ENCODE assay signal across 8 mouse cellular contexts in genomic region chr14:25231881-25232280, GRCm38 (mm10).
DNase-seq lines count a peak whose midpoint lies in the region; ATAC-seq lines count a peak whose summit lies in the region.

No protein-coding gene starts in this region.

- H3K27me3 ChIP-seq in heart, embryonic 10.5 days (ENCODE audit: insufficient read depth, poor library complexity, severe bottlenecking), result no peaks in the 10 kb centered on the region
- H3K27me3 ChIP-seq in embryonic facial prominence, embryonic 12.5 days, result no peaks in the 10 kb centered on the region
- H3K27me3 ChIP-seq in liver, embryonic 11.5 days (replicated peaks; ENCODE audit: control insufficient read depth, insufficient read depth, low read length), result no peaks in the 10 kb centered on the region

- no peak overlapping the region for H3K4me3 ChIP-seq in heart, embryonic 10.5 days
- H3K4me3 ChIP-seq in embryonic facial prominence, embryonic 12.5 days, result no peak overlapping the region
- H3K4me3 ChIP-seq in liver, embryonic 11.5 days (ENCODE audit: low read depth, low read length), result no peak overlapping the region

- intact Hi-C loops in heart, postnatal 25 days (cut with DNase I), result loop anchor here (5.0 to 10.0 kb wide), 2 partner anchors 70 to 333 kb away; no protein-coding TSS in a partner anchor

- 54% methylated on average over 1 of the region's 1 CpGs for WGBS in heart, embryonic 10.5 days
- 81% methylated on average over 1 of the region's 1 CpGs for WGBS in embryonic facial prominence, embryonic 12.5 days
- WGBS in liver, embryonic 11.5 days, result 69% methylated on average over 1 of the region's 1 CpGs

- H3K9ac ChIP-seq in embryonic facial prominence, embryonic 12.5 days, result no peak overlapping the region
- no peak overlapping the region for H3K9ac ChIP-seq in liver, embryonic 11.5 days (ENCODE audit: low read depth, low read length)

- H3K4me2 ChIP-seq in embryonic facial prominence, embryonic 12.5 days (replicated peaks), result no peak overlapping the region
- H3K4me2 ChIP-seq in liver, embryonic 11.5 days, result no peak overlapping the region

- peak overlapping the region; percentile 66; the same call in 1 of the 2 replicates for H3K27ac ChIP-seq in heart, embryonic 10.5 days
- 0 out of 2 replicates have a peak overlapping the region, but pooled peaks have one; percentile 41 for H3K27ac ChIP-seq in embryonic facial prominence, embryonic 12.5 days
- no peak overlapping the region for H3K27ac ChIP-seq in liver, embryonic 11.5 days (ENCODE audit: low read depth, low read length)

- 0 out of 2 replicates have a peak, but pooled peaks have one; percentile 53 for ATAC-seq in embryonic facial prominence, embryonic 12.5 days (ENCODE audit: insufficient number of reproducible peaks, insufficient read depth, low FRiP score, low TSS enrichment)
- ATAC-seq in liver, embryonic 11.5 days (replicated peaks; ENCODE audit: low FRiP score), result peak; percentile 51

- no peaks in the 10 kb centered on the region for H3K9me3 ChIP-seq in heart, embryonic 10.5 days
- no peaks in the 10 kb centered on the region for H3K9me3 ChIP-seq in embryonic facial prominence, embryonic 12.5 days
- no peaks in the 10 kb centered on the region for H3K9me3 ChIP-seq in liver, embryonic 11.5 days (ENCODE audit: control insufficient read depth, low read length)

- peak; percentile 92 for DNase-seq in heart, embryonic 10.5 days (ENCODE audit: low spot score)
- DNase-seq in heart, postnatal 25 days (ENCODE audit: low spot score), result no peak
- DNase-seq in 3134 (ENCODE audit: extremely low read depth, insufficient read length, low spot score), result peak; percentile 42
- no peak for DNase-seq in liver, embryonic 11.5 days (ENCODE audit: low spot score)
- no peak for DNase-seq in frontal cortex, postnatal 10 days (ENCODE audit: low spot score in 2 of 2)
- no peak for DNase-seq in thymus, postnatal 36 days
- no peak for DNase-seq in spleen, adult 18-20 months

- H3K4me1 ChIP-seq in heart, embryonic 10.5 days, result peaks cover 50% of the 10 kb centered on the region
- peaks cover 35% of the 10 kb centered on the region for H3K4me1 ChIP-seq in embryonic facial prominence, embryonic 12.5 days
- peaks cover 11% of the 10 kb centered on the region for H3K4me1 ChIP-seq in liver, embryonic 11.5 days (replicated peaks; ENCODE audit: control insufficient read depth, insufficient read depth, low read length)

- no peaks in the 10 kb centered on the region for H3K36me3 ChIP-seq in heart, embryonic 10.5 days
- H3K36me3 ChIP-seq in embryonic facial prominence, embryonic 12.5 days, result no peaks in the 10 kb centered on the region
- no peaks in the 10 kb centered on the region for H3K36me3 ChIP-seq in liver, embryonic 11.5 days (ENCODE audit: control insufficient read depth, insufficient read depth, low read length)

Comparison
In these comparisons a context has a peak if more than half of its experiments do, and no peak if none do; other contexts are left out.
1. DNase-seq: peak in heart, embryonic 10.5 days (single experiment) and 3134 (single experiment); none in heart, postnatal 25 days (single experiment), liver, embryonic 11.5 days (single experiment), frontal cortex, postnatal 10 days (0 of 2), thymus, postnatal 36 days (0 of 2) and spleen, adult 18-20 months (0 of 2).